Mouse (Mus musculus) G1E (cell line): ENCODE results near the gene B230307C23Rik.

Source experiments
- CTCF ChIP-seq: IDR thresholded peaks from 2 replicates; pipeline ENCODE4 v1.5.1; 2012; ENCODE audit warnings: low read depth, low read length, inconsistent platforms, mixed read lengths
- GATA1 ChIP-seq: IDR thresholded peaks from 2 replicates; pipeline ENCODE4 v1.6.1; 2012; ENCODE audit warnings: borderline replicate concordance, low read length, inconsistent platforms, mixed read lengths
- GATA2 ChIP-seq: IDR thresholded peaks from 2 replicates; pipeline ENCODE4 v1.6.1; 2012; ENCODE audit warnings: low read depth, low read length, inconsistent platforms, borderline replicate concordance
- TAL1 ChIP-seq: conservative IDR thresholded peaks from 2 replicates; pipeline ENCODE4 v1.6.1; 2012; ENCODE audit warnings: low read depth, low read length, inconsistent platforms, mixed read lengths

DNA sequence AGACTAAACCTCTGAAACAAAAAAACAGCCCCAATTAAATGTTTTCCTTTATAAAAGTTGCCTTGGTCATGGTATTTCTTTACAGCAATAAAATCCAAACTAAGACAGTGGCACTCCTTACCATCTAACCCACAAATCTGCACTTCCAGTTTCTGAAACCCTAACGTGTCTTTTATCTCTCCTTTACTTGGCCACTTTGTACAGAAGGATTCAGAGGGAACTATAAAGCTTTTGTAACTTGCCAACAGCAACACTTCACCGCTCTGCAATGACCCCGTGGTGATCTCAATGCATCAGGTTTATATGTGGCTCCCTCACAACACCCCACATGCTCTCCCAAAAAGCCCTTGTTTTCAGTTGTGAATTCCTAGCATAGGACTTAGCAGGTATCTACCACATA lies 36.8 kb upstream of the B230307C23Rik start:
- TF ChIP-seq CTCF (no peak), TAL1 (no peak), GATA1 (no peak), GATA2 (no peak)
